Mouse (Mus musculus) forebrain, embryonic 10.5 days (tissue): ENCODE results near the gene Wfdc15a. TPM values are rescaled to one million over a fixed set of nuclear protein-coding genes. Genes with fewer than 3 reads are reported as not detected.

Experiments used
- DNase-seq: peaks from one replicate; pipeline ENCODE4 v3.0.0-alpha.2; 2017; ENCODE audit warnings: low spot score; ENCODE audit errors: extremely low spot score
- H3K27ac ChIP-seq: fragments of 300-500 bp; sonication (generic); 2 replicates; pipeline ENCODE4 v1.5.1; 2016; ENCODE audit warnings: mild to moderate bottlenecking
- H3K27me3 ChIP-seq: fragments of 300-500 bp; sonication (generic); 2 replicates; pipeline ENCODE4 v1.6.1; 2016; ENCODE audit warnings: mild to moderate bottlenecking; ENCODE audit not compliant: poor library complexity, severe bottlenecking
- H3K36me3 ChIP-seq: fragments of 300-500 bp; sonication (generic); replicated peaks from 2 replicates; pipeline ENCODE4 v1.6.1; 2016; ENCODE audit warnings: mild to moderate bottlenecking, moderate library complexity
- H3K4me1 ChIP-seq: fragments of 300-500 bp; sonication (generic); 2 replicates; pipeline ENCODE4 v1.6.1; 2016
- H3K4me3 ChIP-seq: fragments of 300-500 bp; sonication (generic); 2 replicates; pipeline ENCODE4 v1.5.1; 2016; ENCODE audit warnings: mild to moderate bottlenecking, moderate library complexity
- H3K9me3 ChIP-seq: fragments of 300-500 bp; sonication (generic); 2 replicates; pipeline ENCODE4 v1.6.1; 2016; ENCODE audit warnings: mild to moderate bottlenecking, moderate library complexity
- WGBS: fragments of 180-500 bp; shearing (Covaris S2); methylation state at CpG from one replicate; pipeline ENCODE4 v1.1.7; 2016; 5-methylcytosine and 5-hydroxymethylcytosine counted together
- polyA plus RNA-seq: library from polyadenylated mRNA; unstranded; fragments of >200 nt; fragmentation: Nextera tagmentation; extraction: Ambion mirVana; gene quantifications from 2 replicates; pipeline ENCODE4 v1.2.1, GENCODE M21; 2016

The Wfdc15a gene
- polyA plus RNA-seq, 1 experiment from 2014 or later, result not detected

- DNase-seq, result no peak
- no peaks in the 10 kb centered on the region for H3K27me3 ChIP-seq
Observed at GRCm38 (mm10) chr2:164194959-164195630, 4.8 kb downstream of the Wfdc15a start.

GRCm38 (mm10) chr2:164192279-164192678 lies 7.7 kb downstream of the Wfdc15a start:
- Histone ChIP-seq H3K27me3 (no peaks in the 10 kb centered on the region), H3K36me3 (no peaks in the 10 kb centered on the region), H3K27ac (no peak overlapping the region), H3K9me3 (no peaks in the 10 kb centered on the region), H3K4me3 (no peak overlapping the region), H3K4me1 (no peaks in the 10 kb centered on the region)
- no peak for DNase-seq

More at GRCm38 (mm10) chr2:164194959-164195630, 4.8 kb downstream of the Wfdc15a start:
- H3K27ac ChIP-seq, result no peak overlapping the region
- no peaks in the 10 kb centered on the region for H3K9me3 ChIP-seq
- 89% methylated on average over 5 of the region's 5 CpGs for WGBS
- H3K4me3 ChIP-seq, result no peak overlapping the region
- H3K4me1 ChIP-seq, result no peaks in the 10 kb centered on the region
- H3K36me3 ChIP-seq, result no peaks in the 10 kb centered on the region

GRCm38 (mm10) chr2:164190576-164190975 lies 9.4 kb downstream of the Wfdc15a start, which contains the start of gene Wfdc12:
Gene Wfdc12, minus strand, starts transcription at chr2:164190608.
- no peak within 1 kb of the TSS for H3K4me3 ChIP-seq
- no peak within 1 kb of the TSS for H3K27ac ChIP-seq
- DNase-seq, result no peak
- WGBS, result 85% methylated on average over 6 of the region's 6 CpGs
- no peaks in the 10 kb centered on the region for H3K9me3 ChIP-seq
- H3K36me3 ChIP-seq, result no peaks in the 10 kb centered on the region
- no peaks in the 10 kb centered on the region for H3K27me3 ChIP-seq
- H3K4me1 ChIP-seq, result no peaks in the 10 kb centered on the region

DNA sequence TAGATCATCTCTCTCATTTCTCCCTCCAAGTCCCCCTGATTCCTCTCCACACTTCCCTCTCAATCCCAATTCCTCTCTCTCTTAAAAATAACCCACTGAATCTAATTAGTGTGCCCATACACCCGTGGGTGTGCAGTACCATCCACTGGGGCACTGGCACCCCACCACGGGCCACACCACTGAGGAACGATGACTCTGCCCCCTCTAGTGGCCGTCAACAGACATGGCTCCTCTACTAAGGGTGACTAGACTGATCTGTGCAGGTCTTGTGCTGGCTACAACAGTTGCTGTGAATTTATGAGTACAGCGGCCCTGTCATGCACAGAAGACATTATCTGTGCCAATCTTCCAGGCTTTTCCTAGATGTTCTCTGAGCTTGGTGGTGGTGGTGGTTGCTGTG lies 11.2 kb downstream of the Wfdc15a start:
- peaks cover 9% of the 10 kb centered on the region for H3K4me1 ChIP-seq
- H3K36me3 ChIP-seq, result no peaks in the 10 kb centered on the region
- no peak overlapping the region for H3K4me3 ChIP-seq
- DNase-seq, result no peak
- no peaks in the 10 kb centered on the region for H3K9me3 ChIP-seq
- no peak overlapping the region for H3K27ac ChIP-seq
- WGBS, result 31% methylated on average over 5 of the region's 5 CpGs
- no peaks in the 10 kb centered on the region for H3K27me3 ChIP-seq

DNA sequence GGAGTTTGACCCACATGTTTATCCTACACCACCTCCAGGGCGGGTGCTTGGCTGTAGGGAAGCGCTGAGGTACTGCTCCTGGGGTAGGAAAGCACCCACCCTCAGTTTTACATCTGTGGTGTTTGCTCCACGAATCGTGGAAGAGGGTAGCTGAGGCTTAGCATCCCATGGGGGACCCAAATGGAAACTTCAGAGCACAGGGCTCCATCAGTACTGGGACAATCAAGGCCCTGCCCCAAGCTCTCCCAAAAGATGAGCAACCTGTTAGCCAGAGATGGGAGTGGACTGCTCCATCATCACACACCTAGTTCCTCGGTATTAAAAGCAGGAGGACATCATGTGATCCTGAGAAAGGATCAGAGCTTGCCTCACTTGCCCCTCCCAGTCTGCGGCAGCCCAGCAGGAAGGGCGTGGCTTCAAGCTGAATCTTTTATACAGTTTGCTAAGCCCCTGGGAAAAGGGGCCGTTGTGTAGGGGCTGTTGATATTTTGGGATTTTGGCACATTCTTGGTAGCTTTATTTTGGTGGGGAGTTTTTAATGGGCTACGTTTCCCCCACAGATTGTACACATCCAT lies 15.7 kb downstream of the Wfdc15a start:
- Histone ChIP-seq H3K9me3 (no peaks in the 10 kb centered on the region), H3K27me3 (no peaks in the 10 kb centered on the region), H3K27ac (0 out of 2 replicates have a peak overlapping the region, but pooled peaks have one; percentile 53), H3K4me1 (peaks cover 9% of the 10 kb centered on the region), H3K36me3 (no peaks in the 10 kb centered on the region), H3K4me3 (no peak overlapping the region)
- no peak for DNase-seq
- WGBS, result 45% methylated on average over 9 of the region's 9 CpGs

- H3K27me3 ChIP-seq, result peaks cover 3% of the 10 kb centered on the region; the same call in 1 of the 2 replicates
- peaks cover 9% of the 10 kb centered on the region for H3K4me1 ChIP-seq
- no peak overlapping the region for H3K4me3 ChIP-seq
- no peak overlapping the region for H3K27ac ChIP-seq
- no peaks in the 10 kb centered on the region for H3K36me3 ChIP-seq
- DNase-seq, result no peak
- H3K9me3 ChIP-seq, result no peaks in the 10 kb centered on the region
- WGBS, result 73% methylated on average over 9 of the region's 9 CpGs
Observed at GRCm38 (mm10) chr2:164183340-164183739, 16.6 kb downstream of the Wfdc15a start.

GRCm38 (mm10) chr2:164182692-164183255 lies 17.2 kb downstream of the Wfdc15a start, which contains the start of gene Wfdc5:
Gene Wfdc5, minus strand, starts transcription at chr2:164182742.
- DNase-seq, result no peak
- WGBS, result 77% methylated on average over 7 of the region's 7 CpGs
- Histone ChIP-seq H3K36me3 (no peaks in the 10 kb centered on the region), H3K4me1 (peaks cover 9% of the 10 kb centered on the region), H3K9me3 (no peaks in the 10 kb centered on the region), H3K27ac (no peak within 1 kb of the TSS), H3K4me3 (no peak within 1 kb of the TSS), H3K27me3 (peaks cover 3% of the 10 kb centered on the region; the same call in 1 of the 2 replicates)

- Histone ChIP-seq H3K4me3 (no peak overlapping the region), H3K27ac (no peak overlapping the region), H3K36me3 (no peaks in the 10 kb centered on the region), H3K9me3 (no peaks in the 10 kb centered on the region), H3K4me1 (peaks cover 9% of the 10 kb centered on the region), H3K27me3 (peaks cover 5% of the 10 kb centered on the region)
- DNase-seq, result no peak
- 89% methylated on average over 4 of the region's 4 CpGs for WGBS
Observed at GRCm38 (mm10) chr2:164180770-164181169, 19.2 kb downstream of the Wfdc15a start.

DNA sequence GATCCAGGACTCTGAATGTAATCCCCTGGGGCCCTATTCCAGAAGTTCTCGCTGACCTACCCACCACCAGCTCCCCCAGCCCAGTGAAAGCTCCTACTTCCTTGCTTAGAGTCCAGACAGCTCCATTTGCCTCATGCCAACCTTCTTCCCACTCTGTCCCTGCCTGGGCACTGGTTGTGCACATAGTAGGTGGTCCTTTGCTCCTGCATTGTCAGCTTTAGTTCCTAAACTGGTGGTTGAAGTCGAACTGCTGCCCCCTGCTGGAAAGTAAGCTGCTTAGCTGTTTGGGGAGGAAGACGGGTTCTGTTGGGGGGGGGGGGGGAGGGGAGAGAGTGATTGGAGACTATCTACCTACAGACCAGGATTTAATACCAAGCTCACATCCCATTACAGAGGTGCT lies 19.8 kb downstream of the Wfdc15a start:
- no peaks in the 10 kb centered on the region for H3K36me3 ChIP-seq
- peaks cover 11% of the 10 kb centered on the region for H3K27me3 ChIP-seq
- peaks cover 9% of the 10 kb centered on the region for H3K4me1 ChIP-seq
- 48% methylated on average over 3 of the region's 3 CpGs for WGBS
- no peaks in the 10 kb centered on the region for H3K9me3 ChIP-seq
- no peak for DNase-seq
- H3K27ac ChIP-seq, result no peak overlapping the region
- H3K4me3 ChIP-seq, result no peak overlapping the region

- no peak overlapping the region for H3K27ac ChIP-seq
- DNase-seq, result no peak
- peaks cover 34% of the 10 kb centered on the region for H3K27me3 ChIP-seq
- no peaks in the 10 kb centered on the region for H3K36me3 ChIP-seq
- no peak overlapping the region for H3K4me3 ChIP-seq
- no peaks in the 10 kb centered on the region for H3K9me3 ChIP-seq
- 89% methylated on average over 5 of the region's 5 CpGs for WGBS
- H3K4me1 ChIP-seq, result no peaks in the 10 kb centered on the region
Observed at GRCm38 (mm10) chr2:164177831-164178230, 22.1 kb downstream of the Wfdc15a start.

DNA sequence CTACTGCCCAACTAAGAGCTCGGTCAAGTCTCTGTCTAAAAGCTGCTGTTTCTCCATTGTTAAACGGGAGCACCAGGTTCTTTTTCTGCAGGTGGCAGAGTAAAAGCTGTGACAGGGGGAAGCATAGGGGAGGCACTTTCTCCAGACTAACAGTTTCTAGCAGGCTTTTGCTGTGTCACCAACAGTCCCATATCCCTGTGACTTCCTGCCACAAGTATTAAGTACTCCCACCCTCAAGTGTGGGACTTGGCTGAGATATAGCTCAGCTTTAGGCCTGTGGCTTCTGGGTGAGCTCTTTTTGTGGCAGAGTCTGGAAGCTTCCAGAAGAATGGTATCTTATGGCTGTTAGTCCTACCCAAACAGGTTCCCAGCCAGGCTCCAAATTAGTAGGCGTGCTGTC lies 24.1 kb downstream of the Wfdc15a start:
- H3K27me3 ChIP-seq, result peaks cover 54% of the 10 kb centered on the region
- no peaks in the 10 kb centered on the region for H3K36me3 ChIP-seq
- WGBS, result 87% methylated on average over 3 of the region's 3 CpGs

GRCm38 (mm10) chr2:164174649-164175395 lies 25.1 kb downstream of the Wfdc15a start:
- no peaks in the 10 kb centered on the region for H3K9me3 ChIP-seq
- peaks cover 21% of the 10 kb centered on the region for H3K4me1 ChIP-seq
- H3K27ac ChIP-seq, result no peak overlapping the region
- no peaks in the 10 kb centered on the region for H3K36me3 ChIP-seq
- H3K27me3 ChIP-seq, result peaks cover 64% of the 10 kb centered on the region
- no peak for DNase-seq
- no peak overlapping the region for H3K4me3 ChIP-seq
- 81% methylated on average over 8 of the region's 8 CpGs for WGBS

More for the DNA sequence above, 24.1 kb downstream of the Wfdc15a start:
- DNase-seq, result no peak
- Histone ChIP-seq H3K4me1 (peaks cover 11% of the 10 kb centered on the region), H3K9me3 (no peaks in the 10 kb centered on the region), H3K4me3 (no peak overlapping the region), H3K27ac (no peak overlapping the region)
